Mouse (Mus musculus): ENCODE results near the gene Klhdc4. TPM values are rescaled to one million over a fixed set of nuclear protein-coding genes. Genes with fewer than 3 reads are reported as not detected.

The Klhdc4 gene
- polyA plus RNA-seq, 1 experiment from 2014 or later = 13.7 TPM

DNA sequence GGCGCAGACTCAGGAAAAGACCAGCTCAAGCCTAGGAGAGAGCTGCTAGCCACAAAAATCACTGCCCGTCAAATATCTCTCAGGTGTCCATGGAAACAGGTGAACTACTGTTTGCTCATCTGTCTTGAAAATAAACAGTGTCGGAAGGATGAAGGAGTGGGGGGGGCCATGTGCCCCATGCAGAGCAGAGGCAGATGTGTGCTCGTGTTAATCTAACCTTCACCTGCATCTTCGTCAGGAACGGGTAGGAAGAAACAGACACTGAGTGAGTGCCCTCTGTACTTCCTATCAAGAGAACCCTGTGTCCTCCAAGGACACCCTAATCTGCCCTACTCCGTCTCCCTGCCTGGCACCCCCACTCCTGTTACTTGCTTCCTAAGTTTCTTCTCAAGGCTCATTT is 22.3 kb upstream of the Klhdc4 start:
- Histone ChIP-seq H3K4me2 (replicated peaks; ENCODE audit: low read depth) (no peak overlapping the region), H3K9me3 (ENCODE audit: control insufficient read depth, low read length) (no peaks in the 10 kb centered on the region), H3K4me1 (replicated peaks; ENCODE audit: control insufficient read depth, insufficient read depth) (no peaks in the 10 kb centered on the region), H3K36me3 (ENCODE audit: control insufficient read depth, insufficient read depth, low read length) (no peaks in the 10 kb centered on the region), H3K9ac (ENCODE audit: low read length) (peak overlapping the region; percentile 2; the same call in 1 of the 2 replicates), H3K4me3 (ENCODE audit: low read depth, low read length) (no peak overlapping the region), H3K27me3 (ENCODE audit: control insufficient read depth, insufficient read depth, low read length) (no peaks in the 10 kb centered on the region), H3K27ac (replicated peaks) (no peak overlapping the region)
- ATAC-seq (ENCODE audit: low FRiP score, low TSS enrichment) = peak; percentile 13; the same call in 1 of the 2 replicates
- peak; percentile 42 for DNase-seq (ENCODE audit: low spot score)
- no peak for TF ChIP-seq CTCF (IDR thresholded peaks at IDR 0.05; ENCODE audit: low read depth)
- TF ChIP-seq EP300 (optimal IDR thresholded peaks at IDR 0.05) = no peak
- 53% methylated on average over 7 of the region's 7 CpGs for WGBS

DNA sequence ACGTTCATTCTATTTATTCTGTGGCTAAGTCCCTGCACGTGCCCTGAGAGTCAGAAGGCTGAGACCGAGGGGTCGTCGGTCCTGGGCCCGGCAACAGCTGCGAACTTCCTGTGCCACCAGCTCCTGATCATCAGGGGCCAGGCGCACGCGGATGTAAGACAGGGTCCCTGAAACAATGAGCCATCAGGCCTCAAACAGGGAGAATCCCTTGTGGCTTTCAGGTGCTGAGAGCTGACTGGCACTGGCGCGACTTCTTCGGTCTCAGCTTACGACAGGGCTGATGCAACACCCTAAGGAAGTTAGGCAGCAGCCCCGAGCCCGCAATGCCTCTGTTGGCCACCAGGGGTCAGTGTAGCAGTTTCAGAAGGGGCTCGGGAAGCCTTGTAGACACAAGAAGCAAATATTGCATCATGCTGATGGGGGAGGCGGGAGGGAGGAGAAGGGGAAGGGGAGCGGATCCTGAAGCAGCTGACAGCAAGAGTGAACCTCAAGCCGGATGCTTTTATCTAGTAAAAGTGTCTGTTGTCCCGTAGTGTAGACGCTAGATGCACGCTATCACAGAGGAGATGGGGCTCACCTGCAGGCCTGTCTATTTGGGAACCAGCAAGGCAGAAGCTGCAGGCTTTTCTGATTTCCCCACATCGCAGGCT is 21.6 kb upstream of the Klhdc4 start:
- ATAC-seq (ENCODE audit: low FRiP score, low TSS enrichment) (peak; percentile 88), DNase-seq (ENCODE audit: low spot score) (peak; percentile 98)
- WGBS = 5% methylated on average over 24 of the region's 24 CpGs
- Histone ChIP-seq H3K27ac (replicated peaks) (no peak overlapping the region), H3K9me3 (ENCODE audit: control insufficient read depth, low read length) (no peaks in the 10 kb centered on the region), H3K36me3 (ENCODE audit: control insufficient read depth, insufficient read depth, low read length) (no peaks in the 10 kb centered on the region), H3K27me3 (ENCODE audit: control insufficient read depth, insufficient read depth, low read length) (no peaks in the 10 kb centered on the region), H3K9ac (ENCODE audit: low read length) (peak overlapping the region; percentile 53), H3K4me1 (replicated peaks; ENCODE audit: control insufficient read depth, insufficient read depth) (no peaks in the 10 kb centered on the region), H3K4me3 (ENCODE audit: low read depth, low read length) (0 out of 2 replicates have a peak overlapping the region, but pooled peaks have one; percentile 12), H3K4me2 (replicated peaks; ENCODE audit: low read depth) (peak overlapping the region; percentile 50)
- TF ChIP-seq CTCF (IDR thresholded peaks at IDR 0.05; ENCODE audit: low read depth) (peak; percentile 100), EP300 (optimal IDR thresholded peaks at IDR 0.05) (no peak)

DNA sequence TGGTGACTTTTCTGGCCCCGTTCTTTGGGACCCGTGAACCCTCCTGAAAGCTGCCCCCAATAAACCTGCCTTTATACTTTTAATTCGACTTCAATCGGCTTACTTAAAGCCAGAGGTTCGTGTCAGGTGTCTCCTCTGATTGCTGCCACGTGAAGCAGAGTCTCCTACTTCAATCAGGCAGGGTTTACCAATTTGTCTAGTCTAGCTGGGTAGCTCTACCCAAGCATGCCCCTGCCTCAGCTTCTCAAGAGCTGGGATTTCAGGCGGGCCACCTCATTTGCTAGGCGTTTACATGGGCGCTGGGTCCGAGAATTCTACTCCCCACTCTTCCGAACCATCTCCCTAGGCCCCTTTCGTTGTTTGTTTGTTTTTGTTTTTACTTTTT is 21.1 kb upstream of the Klhdc4 start:
- Histone ChIP-seq H3K4me3 (ENCODE audit: low read depth, low read length) (no peak overlapping the region), H3K9me3 (ENCODE audit: control insufficient read depth, low read length) (no peaks in the 10 kb centered on the region), H3K27ac (replicated peaks) (no peak overlapping the region), H3K4me2 (replicated peaks; ENCODE audit: low read depth) (peak overlapping the region; percentile 50; the same call in 1 of the 2 replicates), H3K9ac (ENCODE audit: low read length) (peak overlapping the region; percentile 53; the same call in 1 of the 2 replicates), H3K36me3 (ENCODE audit: control insufficient read depth, insufficient read depth, low read length) (no peaks in the 10 kb centered on the region), H3K27me3 (ENCODE audit: control insufficient read depth, insufficient read depth, low read length) (no peaks in the 10 kb centered on the region), H3K4me1 (replicated peaks; ENCODE audit: control insufficient read depth, insufficient read depth) (no peaks in the 10 kb centered on the region)
- WGBS = 48% methylated on average over 12 of the region's 12 CpGs
- no peak for DNase-seq (ENCODE audit: low spot score)
- TF ChIP-seq EP300 (optimal IDR thresholded peaks at IDR 0.05) = no peak
- no peak for TF ChIP-seq CTCF (IDR thresholded peaks at IDR 0.05; ENCODE audit: low read depth)
- no peak for ATAC-seq (ENCODE audit: low FRiP score, low TSS enrichment)

DNA sequence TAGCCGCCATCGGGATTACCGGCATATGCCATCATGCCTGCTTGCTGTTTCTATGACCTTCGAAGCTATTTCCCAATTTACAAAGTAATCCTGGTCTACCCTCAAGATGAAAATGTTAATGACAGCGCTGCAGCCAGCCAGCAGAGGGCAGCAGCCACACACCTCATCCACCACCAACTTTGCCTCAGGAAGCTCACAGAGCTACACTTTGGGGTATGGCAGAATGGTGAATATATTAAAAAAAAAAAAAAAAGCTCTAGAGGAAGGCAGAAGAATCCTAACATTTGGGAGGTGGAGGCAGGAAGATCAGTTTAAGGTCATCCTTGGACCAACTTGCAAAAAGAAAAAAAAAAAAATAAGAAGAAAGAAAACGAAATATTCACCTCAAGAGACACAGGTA is 20.6 kb upstream of the Klhdc4 start:
- Histone ChIP-seq H3K4me1 (replicated peaks; ENCODE audit: control insufficient read depth, insufficient read depth) (no peaks in the 10 kb centered on the region), H3K4me3 (ENCODE audit: low read depth, low read length) (no peak overlapping the region), H3K36me3 (ENCODE audit: control insufficient read depth, insufficient read depth, low read length) (no peaks in the 10 kb centered on the region), H3K27ac (replicated peaks) (no peak overlapping the region), H3K9ac (ENCODE audit: low read length) (no peak overlapping the region), H3K27me3 (ENCODE audit: control insufficient read depth, insufficient read depth, low read length) (no peaks in the 10 kb centered on the region), H3K4me2 (replicated peaks; ENCODE audit: low read depth) (no peak overlapping the region), H3K9me3 (ENCODE audit: control insufficient read depth, low read length) (no peaks in the 10 kb centered on the region)
- peak; percentile 16; the same call in 1 of the 2 replicates for ATAC-seq (ENCODE audit: low FRiP score, low TSS enrichment)
- TF ChIP-seq EP300 (optimal IDR thresholded peaks at IDR 0.05) (no peak), CTCF (IDR thresholded peaks at IDR 0.05; ENCODE audit: low read depth) (peak; percentile 96)
- DNase-seq (ENCODE audit: low spot score) = peak; percentile 82
- WGBS = 16% methylated on average over 6 of the region's 6 CpGs

DNA sequence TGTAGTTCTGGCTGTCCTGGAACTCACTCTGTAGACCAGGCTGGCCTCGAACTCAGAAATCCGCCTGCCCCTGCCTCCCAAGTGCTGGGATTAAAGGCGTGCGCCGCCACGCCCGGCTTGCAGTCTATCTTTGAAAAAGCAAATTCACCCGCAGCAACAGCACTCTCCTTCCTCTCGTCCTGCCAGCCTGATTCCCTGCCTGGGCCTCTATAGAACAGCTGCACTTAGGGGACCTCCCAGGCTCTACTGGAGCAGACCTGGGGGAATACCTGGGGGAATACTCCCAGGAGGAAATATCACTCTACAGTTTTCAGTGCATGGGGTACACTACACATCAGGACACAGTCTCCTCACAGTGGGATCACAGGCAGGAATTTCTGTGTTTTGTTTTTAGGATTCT is 19.9 kb upstream of the Klhdc4 start:
- no peak overlapping the region for H3K9ac ChIP-seq (ENCODE audit: low read length)
- H3K36me3 ChIP-seq (ENCODE audit: control insufficient read depth, insufficient read depth, low read length) = no peaks in the 10 kb centered on the region
- WGBS = 64% methylated on average over 9 of the region's 9 CpGs
- no peaks in the 10 kb centered on the region for H3K27me3 ChIP-seq (ENCODE audit: control insufficient read depth, insufficient read depth, low read length)
- H3K9me3 ChIP-seq (ENCODE audit: control insufficient read depth, low read length) = no peaks in the 10 kb centered on the region
- DNase-seq (ENCODE audit: low spot score) = no peak
- H3K4me3 ChIP-seq (ENCODE audit: low read depth, low read length) = no peak overlapping the region
- ATAC-seq (ENCODE audit: low FRiP score, low TSS enrichment) = no peak
- no peaks in the 10 kb centered on the region for H3K4me1 ChIP-seq (replicated peaks; ENCODE audit: control insufficient read depth, insufficient read depth)
- no peak for TF ChIP-seq EP300 (optimal IDR thresholded peaks at IDR 0.05)
- no peak for TF ChIP-seq CTCF (IDR thresholded peaks at IDR 0.05; ENCODE audit: low read depth)
- no peak overlapping the region for H3K27ac ChIP-seq (replicated peaks)
- H3K4me2 ChIP-seq (replicated peaks; ENCODE audit: low read depth) = no peak overlapping the region

DNA sequence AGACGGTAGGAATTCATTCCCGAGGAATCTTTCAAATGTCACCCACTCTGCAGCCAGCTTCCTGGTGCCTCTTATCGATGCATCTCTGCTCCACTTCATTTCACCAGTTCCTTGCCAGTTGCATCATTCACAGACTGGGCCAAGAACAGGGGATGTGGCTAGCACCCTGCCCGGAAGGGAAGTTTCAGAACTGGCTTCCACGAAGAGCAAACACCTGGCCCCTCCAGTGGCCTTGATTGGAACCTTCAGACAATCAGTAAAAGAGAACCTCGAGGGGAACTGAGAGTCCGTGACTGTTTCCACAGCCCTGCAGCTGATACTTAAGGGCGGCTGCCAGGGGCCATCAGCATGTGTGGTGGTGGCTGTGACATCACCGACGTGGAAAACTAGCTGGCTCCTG is 19.1 kb upstream of the Klhdc4 start:
- DNase-seq (ENCODE audit: low spot score) (no peak), ATAC-seq (ENCODE audit: low FRiP score, low TSS enrichment) (no peak)
- 62% methylated on average over 10 of the region's 10 CpGs for WGBS
- no peak overlapping the region for H3K27ac ChIP-seq (replicated peaks)
- H3K4me2 ChIP-seq (replicated peaks; ENCODE audit: low read depth) = no peak overlapping the region
- no peaks in the 10 kb centered on the region for H3K27me3 ChIP-seq (ENCODE audit: control insufficient read depth, insufficient read depth, low read length)
- no peak overlapping the region for H3K9ac ChIP-seq (ENCODE audit: low read length)
- H3K36me3 ChIP-seq (ENCODE audit: control insufficient read depth, insufficient read depth, low read length) = no peaks in the 10 kb centered on the region
- H3K9me3 ChIP-seq (ENCODE audit: control insufficient read depth, low read length) = no peaks in the 10 kb centered on the region
- no peaks in the 10 kb centered on the region for H3K4me1 ChIP-seq (replicated peaks; ENCODE audit: control insufficient read depth, insufficient read depth)
- TF ChIP-seq EP300 (optimal IDR thresholded peaks at IDR 0.05) (no peak), CTCF (IDR thresholded peaks at IDR 0.05; ENCODE audit: low read depth) (no peak)
- H3K4me3 ChIP-seq (ENCODE audit: low read depth, low read length) = no peak overlapping the region
